Mouse (Mus musculus): ENCODE measurements around the gene Slc25a21.

The Slc25a21 gene

GRCm38 (mm10) chr12:56918145-56918544 is 279.1 kb downstream of the Slc25a21 start:
- in situ Hi-C loops (cut with MboI; ENCODE audit: low pct_unique_long_range_greater_than_20kb in 1 of 2, low sequenced_read_pairs in 2 of 2, unreplicated experiment in 1 of 2): no loop called here

- in situ Hi-C loops (cut with MboI; ENCODE audit: low pct_unique_long_range_greater_than_20kb in 1 of 2, low sequenced_read_pairs in 2 of 2, unreplicated experiment in 1 of 2): no loop called here
Measured at GRCm38 (mm10) chr12:56906476-56906875, 290.8 kb downstream of the Slc25a21 start.

GRCm38 (mm10) chr12:56905652-56906305 is 291.5 kb downstream of the Slc25a21 start:
- in situ Hi-C loops (cut with MboI; ENCODE audit: low pct_unique_long_range_greater_than_20kb in 1 of 2, low sequenced_read_pairs in 2 of 2, unreplicated experiment in 1 of 2): no loop called here

- in situ Hi-C loops (cut with MboI; ENCODE audit: low pct_unique_long_range_greater_than_20kb in 1 of 2, low sequenced_read_pairs in 2 of 2, unreplicated experiment in 1 of 2): no loop called here
Measured at GRCm38 (mm10) chr12:56905222-56905621, 292.1 kb downstream of the Slc25a21 start.

GRCm38 (mm10) chr12:56902774-56903456 is 294.4 kb downstream of the Slc25a21 start:
- in situ Hi-C loops (cut with MboI; ENCODE audit: low pct_unique_long_range_greater_than_20kb in 1 of 2, low sequenced_read_pairs in 2 of 2, unreplicated experiment in 1 of 2): no loop called here

GRCm38 (mm10) chr12:56897976-56898375 is 299.3 kb downstream of the Slc25a21 start:
- in situ Hi-C loops (cut with MboI; ENCODE audit: low pct_unique_long_range_greater_than_20kb in 1 of 2, low sequenced_read_pairs in 2 of 2, unreplicated experiment in 1 of 2): no loop called here

- in situ Hi-C loops (cut with MboI; ENCODE audit: low pct_unique_long_range_greater_than_20kb in 1 of 2, low sequenced_read_pairs in 2 of 2, unreplicated experiment in 1 of 2): no loop called here
Measured at GRCm38 (mm10) chr12:56897221-56897937, 299.9 kb downstream of the Slc25a21 start.

- in situ Hi-C loops (cut with MboI; ENCODE audit: low pct_unique_long_range_greater_than_20kb in 1 of 2, low sequenced_read_pairs in 2 of 2, unreplicated experiment in 1 of 2): no loop called here
Measured at GRCm38 (mm10) chr12:56894963-56895362, 302.3 kb downstream of the Slc25a21 start.

- in situ Hi-C loops (cut with MboI; ENCODE audit: low pct_unique_long_range_greater_than_20kb in 1 of 2, low sequenced_read_pairs in 2 of 2, unreplicated experiment in 1 of 2): no loop called here
Measured at GRCm38 (mm10) chr12:56890891-56891726, 306.2 kb downstream of the Slc25a21 start.

GRCm38 (mm10) chr12:56877796-56878195 is 319.5 kb downstream of the Slc25a21 start:
- in situ Hi-C loops (cut with MboI; ENCODE audit: low pct_unique_long_range_greater_than_20kb in 1 of 2, low sequenced_read_pairs in 2 of 2, unreplicated experiment in 1 of 2): no loop called here

- in situ Hi-C loops (cut with MboI; ENCODE audit: low pct_unique_long_range_greater_than_20kb in 1 of 2, low sequenced_read_pairs in 2 of 2, unreplicated experiment in 1 of 2): no loop called here
Measured at GRCm38 (mm10) chr12:56876549-56876948, 320.7 kb downstream of the Slc25a21 start.

GRCm38 (mm10) chr12:56873204-56873603 is 324.1 kb downstream of the Slc25a21 start:
- in situ Hi-C loops (cut with MboI; ENCODE audit: low pct_unique_long_range_greater_than_20kb in 1 of 2, low sequenced_read_pairs in 2 of 2, unreplicated experiment in 1 of 2): no loop called here

- in situ Hi-C loops (cut with MboI; ENCODE audit: low pct_unique_long_range_greater_than_20kb in 1 of 2, low sequenced_read_pairs in 2 of 2, unreplicated experiment in 1 of 2): no loop called here
Measured at GRCm38 (mm10) chr12:56870569-56870968, 326.7 kb downstream of the Slc25a21 start.

- in situ Hi-C loops (cut with MboI; ENCODE audit: low pct_unique_long_range_greater_than_20kb in 1 of 2, low sequenced_read_pairs in 2 of 2, unreplicated experiment in 1 of 2): no loop called here
Measured at GRCm38 (mm10) chr12:56863873-56864562, 333.3 kb downstream of the Slc25a21 start.

- in situ Hi-C loops (cut with MboI; ENCODE audit: low pct_unique_long_range_greater_than_20kb in 1 of 2, low sequenced_read_pairs in 2 of 2, unreplicated experiment in 1 of 2): no loop called here
Measured at GRCm38 (mm10) chr12:56852679-56853078, 344.6 kb downstream of the Slc25a21 start.

- in situ Hi-C loops (cut with MboI; ENCODE audit: low pct_unique_long_range_greater_than_20kb in 1 of 2, low sequenced_read_pairs in 2 of 2, unreplicated experiment in 1 of 2): no loop called here
Measured at GRCm38 (mm10) chr12:56851464-56851863, 345.8 kb downstream of the Slc25a21 start.

- in situ Hi-C loops (cut with MboI; ENCODE audit: low pct_unique_long_range_greater_than_20kb in 1 of 2, low sequenced_read_pairs in 2 of 2, unreplicated experiment in 1 of 2): no loop called here
Measured at GRCm38 (mm10) chr12:56829945-56830344, 367.3 kb downstream of the Slc25a21 start.

- in situ Hi-C loops (cut with MboI; ENCODE audit: low pct_unique_long_range_greater_than_20kb in 1 of 2, low sequenced_read_pairs in 2 of 2, unreplicated experiment in 1 of 2): no loop called here
Measured at GRCm38 (mm10) chr12:56829455-56829883, 367.8 kb downstream of the Slc25a21 start.
